In the genomic region with DNA sequence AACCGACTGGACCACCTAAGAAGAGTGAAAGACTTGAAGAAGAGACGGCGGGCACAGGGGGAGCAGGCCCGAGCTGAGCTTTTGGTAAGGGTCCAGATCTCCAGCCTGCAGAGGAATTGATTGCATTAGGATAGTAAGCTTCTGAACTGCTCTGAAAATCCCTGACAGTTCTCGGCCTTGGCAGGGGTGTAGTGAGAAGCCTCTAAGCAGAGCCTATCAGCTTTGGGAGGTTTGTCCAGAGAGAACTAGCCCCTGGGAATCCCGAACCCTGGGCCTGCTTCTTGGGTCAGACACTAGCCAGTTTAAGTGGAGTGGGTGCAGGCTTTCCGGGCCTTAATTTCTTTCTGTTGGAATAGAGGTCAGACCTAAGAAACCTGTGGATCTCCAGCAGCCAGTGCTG, we compare ENCODE assay signal across 12 mouse cellular contexts. TPM values are rescaled to one million over a fixed set of nuclear protein-coding genes. Genes with fewer than 3 reads are reported as not detected.
DNase-seq lines count a peak whose midpoint lies in the region; ATAC-seq and TF ChIP-seq lines count a peak whose summit lies in the region.
"Had no signal": no experiment of that assay in that cellular context is flagged by ENCODE, and none has a peak within 500 bp of the region (broad histone marks: within the 10 kb centered on the region; RNA-seq: fewer than 3 reads in every experiment).

No protein-coding gene starts in this region.

- H3K36me3 ChIP-seq in kidney, embryonic 15.5 days: peaks cover 52% of the 10 kb centered on the region
- H3K36me3 ChIP-seq in kidney, adult 2 months (ENCODE audit: control insufficient read depth, insufficient read depth, low read length): no peaks in the 10 kb centered on the region; the same call in 1 of the 2 replicates
- peaks cover 53% of the 10 kb centered on the region for H3K36me3 ChIP-seq in embryonic facial prominence, embryonic 13.5 days
- H3K36me3 ChIP-seq in intestine, embryonic 15.5 days: peaks cover 29% of the 10 kb centered on the region
- H3K36me3 ChIP-seq in midbrain, postnatal 0 days (ENCODE audit: insufficient read depth, low read length): peaks cover 11% of the 10 kb centered on the region

- H3K4me1 ChIP-seq in kidney, embryonic 15.5 days: peaks cover 51% of the 10 kb centered on the region
- no peaks in the 10 kb centered on the region; the same call in 1 of the 2 replicates for H3K4me1 ChIP-seq in kidney, adult 2 months (ENCODE audit: control insufficient read depth, insufficient read depth, low read length)
- peaks cover 40% of the 10 kb centered on the region for H3K4me1 ChIP-seq in embryonic facial prominence, embryonic 13.5 days
- H3K4me1 ChIP-seq in intestine, embryonic 15.5 days (replicated peaks): peaks cover 26% of the 10 kb centered on the region
- peaks cover 7% of the 10 kb centered on the region for H3K4me1 ChIP-seq in midbrain, postnatal 0 days (ENCODE audit: insufficient read depth, low read length)

- H3K9me3 ChIP-seq in kidney, embryonic 15.5 days (replicated peaks): no peaks in the 10 kb centered on the region
- no peaks in the 10 kb centered on the region for H3K9me3 ChIP-seq in embryonic facial prominence, embryonic 13.5 days
- H3K9me3 ChIP-seq in intestine, embryonic 15.5 days: no peaks in the 10 kb centered on the region
- H3K9me3 ChIP-seq in midbrain, postnatal 0 days (ENCODE audit: low read length): no peaks in the 10 kb centered on the region

- H3K4me2 ChIP-seq in kidney, embryonic 15.5 days: peak overlapping the region; percentile 86
- H3K4me2 ChIP-seq in embryonic facial prominence, embryonic 13.5 days: peak overlapping the region; percentile 68
- H3K4me2 ChIP-seq in intestine, embryonic 15.5 days (replicated peaks): peak overlapping the region; percentile 82
- peak overlapping the region; percentile 84 for H3K4me2 ChIP-seq in midbrain, postnatal 0 days (ENCODE audit: low read depth, low read length, poor library complexity, severe bottlenecking)

- no peak for TF ChIP-seq POLR2A in kidney, adult 2 months (IDR thresholded peaks at IDR 0.05; ENCODE audit: low read depth, low read length)

- DNase-seq in kidney, adult 2 months: no peak
- no peak for DNase-seq in midbrain, postnatal 0 days (ENCODE audit: low spot score)
- DNase-seq in cerebellum, adult 9-11 months: no peak
- DNase-seq in adrenal gland, postnatal 10 days: no peak
- no peak for DNase-seq in layer of hippocampus, postnatal 10 days (ENCODE audit: low spot score in 2 of 2)
- DNase-seq: gastrocnemius, postnatal 36 days had no signal

- H3K27ac ChIP-seq in kidney, embryonic 15.5 days: no peak overlapping the region
- H3K27ac ChIP-seq in kidney, adult 2 months (ENCODE audit: insufficient read depth, low read depth, low read length): no peak overlapping the region
- no peak overlapping the region for H3K27ac ChIP-seq in embryonic facial prominence, embryonic 13.5 days
- H3K27ac ChIP-seq in intestine, embryonic 15.5 days: no peak overlapping the region
- H3K27ac ChIP-seq in midbrain, postnatal 0 days (ENCODE audit: low read depth, low read length): no peak overlapping the region

- peak overlapping the region; percentile 91 for H3K9ac ChIP-seq in kidney, embryonic 15.5 days
- peak overlapping the region; percentile 91 for H3K9ac ChIP-seq in embryonic facial prominence, embryonic 13.5 days
- peak overlapping the region; percentile 89 for H3K9ac ChIP-seq in intestine, embryonic 15.5 days
- peak overlapping the region; percentile 13; the same call in 1 of the 2 replicates for H3K9ac ChIP-seq in midbrain, postnatal 0 days (replicated peaks; ENCODE audit: low read length, poor library complexity, severe bottlenecking)

- no peak for ATAC-seq in kidney, embryonic 15.5 days (replicated peaks; ENCODE audit: low FRiP score)
- no peak for ATAC-seq in embryonic facial prominence, embryonic 13.5 days (ENCODE audit: insufficient number of reproducible peaks, insufficient read depth, low FRiP score, low TSS enrichment, low read depth)
- ATAC-seq in intestine, embryonic 15.5 days: no peak
- no peak for ATAC-seq in midbrain, postnatal 0 days (ENCODE audit: low FRiP score)
- ATAC-seq: Patski had no signal

- 78% methylated on average over 7 of the region's 7 CpGs for WGBS in kidney, embryonic 15.5 days
- WGBS in kidney, adult 2 months: 70% methylated on average over 7 of the region's 7 CpGs
- WGBS in embryonic facial prominence, embryonic 13.5 days: 67% methylated on average over 7 of the region's 7 CpGs
- WGBS in intestine, embryonic 15.5 days: 52% methylated on average over 7 of the region's 7 CpGs
- 69% methylated on average over 7 of the region's 7 CpGs for WGBS in midbrain, postnatal 0 days

- no peaks in the 10 kb centered on the region for H3K27me3 ChIP-seq in kidney, embryonic 15.5 days
- no peaks in the 10 kb centered on the region for H3K27me3 ChIP-seq in kidney, adult 2 months (replicated peaks; ENCODE audit: control insufficient read depth, insufficient read depth, low read length)
- no peaks in the 10 kb centered on the region for H3K27me3 ChIP-seq in embryonic facial prominence, embryonic 13.5 days
- H3K27me3 ChIP-seq in intestine, embryonic 15.5 days (replicated peaks): no peaks in the 10 kb centered on the region
- no peaks in the 10 kb centered on the region for H3K27me3 ChIP-seq in midbrain, postnatal 0 days (ENCODE audit: insufficient read depth, low read length)
- H3K27me3 ChIP-seq: Patski had no signal

- no peak for TF ChIP-seq CTCF in kidney, adult 2 months (conservative IDR thresholded peaks at IDR 0.05; ENCODE audit: insufficient read depth, insufficient read length, low read depth, low read length)
- TF ChIP-seq CTCF in midbrain, postnatal 0 days (IDR thresholded peaks at IDR 0.05): no peak

- peak overlapping the region; percentile 78 for H3K4me3 ChIP-seq in kidney, embryonic 15.5 days (replicated peaks)
- no peak overlapping the region for H3K4me3 ChIP-seq in kidney, adult 2 months (ENCODE audit: insufficient read depth, low read depth, low read length)
- peak overlapping the region; percentile 89 for H3K4me3 ChIP-seq in embryonic facial prominence, embryonic 13.5 days
- H3K4me3 ChIP-seq in intestine, embryonic 15.5 days (replicated peaks): peak overlapping the region; percentile 78
- H3K4me3 ChIP-seq in midbrain, postnatal 0 days (ENCODE audit: low read depth, low read length): no peak overlapping the region

RNA-seq across cellular contexts. Expression of a gene that starts 2.8 kb away (rescaled TPM):
- polyA plus RNA-seq in kidney, embryonic 15.5 days (2015; fragmentation: Nextera tagmentation; extraction: Ambion mirVana): 136 and 139 TPM in 2 replicates
- polyA plus RNA-seq in kidney, adult 2 months (2012; rRNA removed): 29.9 and 30.2 TPM in 2 replicates
- polyA plus RNA-seq in embryonic facial prominence, embryonic 13.5 days (2015; fragmentation: Nextera tagmentation; extraction: Ambion mirVana): 129 and 143 TPM in 2 replicates
- polyA plus RNA-seq in intestine, embryonic 15.5 days (2015; fragmentation: Nextera tagmentation; extraction: Ambion mirVana): 155 and 156 TPM in 2 replicates
- 74.5 and 76.2 TPM in 2 replicates for total RNA-seq in midbrain, postnatal 0 days (2014; rRNA removed)
- 64.2 and 65.0 TPM in 2 replicates for polyA plus RNA-seq in midbrain, postnatal 0 days (2015; fragmentation: Nextera tagmentation; extraction: Ambion mirVana)
- 10 to 100 TPM; 50.2 to 51.9 TPM for total RNA-seq in adrenal gland, postnatal 10 days (2021)
- total RNA-seq in layer of hippocampus, postnatal 10 days (2021): 10 to 100 TPM; 43.6 to 50.7 TPM

RNA-seq across cellular contexts. Expression of a gene that starts 36.3 kb away (rescaled TPM):
- polyA plus RNA-seq in kidney, embryonic 15.5 days (2015; fragmentation: Nextera tagmentation; extraction: Ambion mirVana): not detected in 2 replicates
- not detected in 2 replicates for polyA plus RNA-seq in kidney, adult 2 months (2012; rRNA removed)
- polyA plus RNA-seq in embryonic facial prominence, embryonic 13.5 days (2015; fragmentation: Nextera tagmentation; extraction: Ambion mirVana): not detected in 2 replicates
- polyA plus RNA-seq in intestine, embryonic 15.5 days (2015; fragmentation: Nextera tagmentation; extraction: Ambion mirVana): not detected in 2 replicates
- total RNA-seq in midbrain, postnatal 0 days (2014; rRNA removed): not detected in 2 replicates
- polyA plus RNA-seq in midbrain, postnatal 0 days (2015; fragmentation: Nextera tagmentation; extraction: Ambion mirVana): not detected in 2 replicates
- not detected for total RNA-seq in adrenal gland, postnatal 10 days (2021)
- not detected for total RNA-seq in layer of hippocampus, postnatal 10 days (2021)
- total RNA-seq: gastrocnemius, postnatal 36 days; megakaryocyte-erythroid progenitor cell, adult 5-6 weeks had no signal
- polyA plus RNA-seq: Patski; spleen, adult 2 months had no signal

RNA-seq across cellular contexts. Expression of a gene that starts 52.6 kb away (rescaled TPM):
- polyA plus RNA-seq in kidney, embryonic 15.5 days (2015; fragmentation: Nextera tagmentation; extraction: Ambion mirVana): not detected in 2 replicates
- polyA plus RNA-seq in kidney, adult 2 months (2012; rRNA removed): not detected in 2 replicates
- polyA plus RNA-seq in embryonic facial prominence, embryonic 13.5 days (2015; fragmentation: Nextera tagmentation; extraction: Ambion mirVana): not detected in 2 replicates
- polyA plus RNA-seq in intestine, embryonic 15.5 days (2015; fragmentation: Nextera tagmentation; extraction: Ambion mirVana): not detected in 2 replicates
- total RNA-seq in midbrain, postnatal 0 days (2014; rRNA removed): not detected in 2 replicates
- not detected in 2 replicates for polyA plus RNA-seq in midbrain, postnatal 0 days (2015; fragmentation: Nextera tagmentation; extraction: Ambion mirVana)
- not detected for total RNA-seq in adrenal gland, postnatal 10 days (2021)
- not detected for total RNA-seq in layer of hippocampus, postnatal 10 days (2021)
- total RNA-seq: gastrocnemius, postnatal 36 days; megakaryocyte-erythroid progenitor cell, adult 5-6 weeks had no signal
- polyA plus RNA-seq: Patski; spleen, adult 2 months had no signal

Comparison
In these comparisons a context has a peak if more than half of its experiments do, and no peak if none do; other contexts are left out.
1. H3K4me3 ChIP-seq: peak in kidney, embryonic 15.5 days (single experiment), embryonic facial prominence, embryonic 13.5 days (single experiment) and intestine, embryonic 15.5 days (single experiment); none in kidney, adult 2 months (single experiment) and midbrain, postnatal 0 days (single experiment).
2. H3K9ac ChIP-seq: peak in every context shown above with its lines; median percentile 91 in kidney, embryonic 15.5 days; 91 in embryonic facial prominence, embryonic 13.5 days; 89 in intestine, embryonic 15.5 days; 13 in midbrain, postnatal 0 days.
3. Peak in every context shown above with its lines, with median percentiles within 50 percentile points of each other: H3K4me2 ChIP-seq.